Mouse (Mus musculus): ENCODE results near the gene Pdcd6. TPM values are rescaled to one million over a fixed set of nuclear protein-coding genes. Genes with fewer than 3 reads are reported as not detected.

Pdcd6 gene
- 10 to 100 TPM; 82.4 to 83.7 TPM for total RNA-seq (2021)

- intact Hi-C loops (cut with DNase I), result no loop called here
- peak; percentile 92 to 96 for DNase-seq (ENCODE audit: low spot score in 2 of 2)
Observed at GRCm38 (mm10) chr13:74317170-74317849, at the start of gene Pdcd6. Gene Pdcd6 (minus strand): TSS chr13:74317580.

GRCm38 (mm10) chr13:74363859-74364235 lies 46.5 kb upstream of the Pdcd6 start, which contains the start of gene Lrrc14b:
Gene Lrrc14b (minus strand): TSS chr13:74364005.
- intact Hi-C loops (cut with DNase I), result no loop called here
- DNase-seq (ENCODE audit: low spot score in 2 of 2), result no peak

- DNase-seq (ENCODE audit: low spot score in 2 of 2), result no peak
- intact Hi-C loops (cut with DNase I), result no loop called here
Observed at GRCm38 (mm10) chr13:74363176-74363858, 45.9 kb upstream of the Pdcd6 start.

- intact Hi-C loops (cut with DNase I), result no loop called here
- DNase-seq (ENCODE audit: low spot score in 2 of 2), result no peak
Observed at GRCm38 (mm10) chr13:74362218-74362617, 44.8 kb upstream of the Pdcd6 start.

- DNase-seq (ENCODE audit: low spot score in 2 of 2), result peak in 1 of 2 experiments; percentile 59
- intact Hi-C loops (cut with DNase I), result no loop called here
Observed at GRCm38 (mm10) chr13:74356491-74356890, 39.1 kb upstream of the Pdcd6 start.

- no peak for DNase-seq (ENCODE audit: low spot score in 2 of 2)
- intact Hi-C loops (cut with DNase I), result loop anchor here (5.0 kb wide), 1 partner anchor 172 kb away; no protein-coding TSS in a partner anchor
Observed at GRCm38 (mm10) chr13:74350435-74350906, 33.1 kb upstream of the Pdcd6 start.

GRCm38 (mm10) chr13:74349566-74350434 lies 32.4 kb upstream of the Pdcd6 start, which contains the start of the genes Sdha and Ccdc127:
Gene Sdha (minus strand): TSS chr13:74350280.
Gene Ccdc127 (plus strand): TSS chr13:74350309.
- DNase-seq (ENCODE audit: low spot score in 2 of 2), result peak; percentile 95 to 97
- intact Hi-C loops (cut with DNase I), result loop anchor here (5.0 kb wide), 1 partner anchor 173 kb away; no protein-coding TSS in a partner anchor

- no peak for DNase-seq (ENCODE audit: low spot score in 2 of 2)
- intact Hi-C loops (cut with DNase I), result no loop called here
Observed at GRCm38 (mm10) chr13:74341036-74341435, 23.7 kb upstream of the Pdcd6 start.

GRCm38 (mm10) chr13:74329321-74329720 lies 11.9 kb upstream of the Pdcd6 start:
- DNase-seq (ENCODE audit: low spot score in 2 of 2), result no peak
- intact Hi-C loops (cut with DNase I), result no loop called here

- DNase-seq (ENCODE audit: low spot score in 2 of 2), result no peak
- intact Hi-C loops (cut with DNase I), result no loop called here
Observed at GRCm38 (mm10) chr13:74316789-74317169, 601 bp downstream of the Pdcd6 start.

- intact Hi-C loops (cut with DNase I), result no loop called here
- DNase-seq (ENCODE audit: low spot score in 2 of 2), result no peak
Observed at GRCm38 (mm10) chr13:74316386-74316785, 994 bp downstream of the Pdcd6 start.

GRCm38 (mm10) chr13:74314616-74315015 lies 2.8 kb downstream of the Pdcd6 start:
- DNase-seq (ENCODE audit: low spot score in 2 of 2), result no peak
- intact Hi-C loops (cut with DNase I), result no loop called here

GRCm38 (mm10) chr13:74305780-74306179 lies 11.6 kb downstream of the Pdcd6 start:
- DNase-seq (ENCODE audit: low spot score in 2 of 2), result no peak
- intact Hi-C loops (cut with DNase I), result loop anchor here (10.0 kb wide), 1 partner anchor 581 kb away; no protein-coding TSS in a partner anchor

GRCm38 (mm10) chr13:74305380-74305779 lies 12.0 kb downstream of the Pdcd6 start:
- DNase-seq (ENCODE audit: low spot score in 2 of 2), result no peak
- intact Hi-C loops (cut with DNase I), result loop anchor here (10.0 kb wide), 1 partner anchor 581 kb away; no protein-coding TSS in a partner anchor

GRCm38 (mm10) chr13:74302050-74303037 lies 15.0 kb downstream of the Pdcd6 start:
- intact Hi-C loops (cut with DNase I), result loop anchor here (5.0 to 10.0 kb wide), 3 partner anchors 95 to 578 kb away; partner anchors contain the start of gene Exoc3
- DNase-seq (ENCODE audit: low spot score in 2 of 2), result no peak

GRCm38 (mm10) chr13:74301607-74301984 lies 15.8 kb downstream of the Pdcd6 start:
- intact Hi-C loops (cut with DNase I), result loop anchor here (1.0 to 10.0 kb wide), 5 partner anchors 94 to 577 kb away; partner anchors contain the start of gene Exoc3
- DNase-seq (ENCODE audit: low spot score in 2 of 2), result no peak

- DNase-seq (ENCODE audit: low spot score in 2 of 2), result peak; percentile 73 to 81
Observed at GRCm38 (mm10) chr13:74300925-74301606, 16.3 kb downstream of the Pdcd6 start.

GRCm38 (mm10) chr13:74296376-74296775 lies 21.0 kb downstream of the Pdcd6 start:
- DNase-seq (ENCODE audit: low spot score in 2 of 2), result no peak
- intact Hi-C loops (cut with DNase I), result no loop called here

More at GRCm38 (mm10) chr13:74300925-74301606, 16.3 kb downstream of the Pdcd6 start:
- intact Hi-C loops (cut with DNase I), result loop anchor here (1.0 to 10.0 kb wide), 5 partner anchors 94 to 576 kb away; partner anchors contain the start of gene Exoc3

Measured in left cerebral cortex, postnatal 25 days (tissue).